Mouse (Mus musculus) stomach, embryonic 16.5 days (tissue): ENCODE data around the gene Padi3. TPM values are rescaled to one million over a fixed set of nuclear protein-coding genes. Genes with fewer than 3 reads are reported as not detected.

Source experiments
- ATAC-seq: fragments of 200-750 bp; cut with Nextera tagmentation; 2 replicates; pipeline ENCODE4 v1.8.0; 2017; ENCODE audit warnings: moderate number of reproducible peaks, moderate TSS enrichment; ENCODE audit not compliant: insufficient read depth, low FRiP score
- H3K27ac ChIP-seq: fragments of 300-500 bp; sonication (generic); 2 replicates; pipeline ENCODE4 v1.5.1; 2014; ENCODE audit warnings: low read length
- H3K27me3 ChIP-seq: fragments of 300-500 bp; sonication (generic); 2 replicates; pipeline ENCODE4 v1.6.1; 2014; ENCODE audit warnings: low read length, control low read depth, mixed read lengths; ENCODE audit not compliant: control insufficient read depth, insufficient read depth
- H3K36me3 ChIP-seq: fragments of 300-500 bp; sonication (generic); 2 replicates; pipeline ENCODE4 v1.6.1; 2014; ENCODE audit warnings: low read length; ENCODE audit not compliant: control insufficient read depth, insufficient read depth
- H3K4me1 ChIP-seq: fragments of 300-500 bp; sonication (generic); 2 replicates; pipeline ENCODE4 v1.6.1; 2014; ENCODE audit warnings: low read length, control low read depth, mixed read lengths; ENCODE audit not compliant: control insufficient read depth, insufficient read depth
- H3K4me2 ChIP-seq: fragments of 300-500 bp; sonication (generic); 2 replicates; pipeline ENCODE4 v1.6.1; 2014; ENCODE audit warnings: low read depth, low read length, mixed read lengths
- H3K4me3 ChIP-seq: fragments of 300-500 bp; sonication (generic); replicated peaks from 2 replicates; pipeline ENCODE4 v1.5.1; 2014; ENCODE audit warnings: mild to moderate bottlenecking, low read length
- H3K9ac ChIP-seq: fragments of 300-500 bp; sonication (generic); 2 replicates; pipeline ENCODE4 v1.6.1; 2014; ENCODE audit warnings: low read length
- H3K9me3 ChIP-seq: fragments of 300-500 bp; sonication (generic); replicated peaks from 2 replicates; pipeline ENCODE4 v1.6.1; 2016; ENCODE audit warnings: low read length, control low read depth; ENCODE audit not compliant: control insufficient read depth
- WGBS: fragments of 180-500 bp; shearing (Covaris S2); extraction: QIAGEN DNeasy Blood & Tissue Kit; methylation state at CpG from one replicate; pipeline ENCODE4 v1.1.7; 2014; 5-methylcytosine and 5-hydroxymethylcytosine counted together
- polyA plus RNA-seq: library from polyadenylated mRNA; unstranded; fragments of >200 nt; fragmentation: Nextera tagmentation; extraction: Ambion mirVana; gene quantifications from 2 replicates; pipeline ENCODE4 v1.2.1, GENCODE M21; 2015

The Padi3 gene
- polyA plus RNA-seq, 1 experiment from 2014 or later, result 0.18 TPM

DNA sequence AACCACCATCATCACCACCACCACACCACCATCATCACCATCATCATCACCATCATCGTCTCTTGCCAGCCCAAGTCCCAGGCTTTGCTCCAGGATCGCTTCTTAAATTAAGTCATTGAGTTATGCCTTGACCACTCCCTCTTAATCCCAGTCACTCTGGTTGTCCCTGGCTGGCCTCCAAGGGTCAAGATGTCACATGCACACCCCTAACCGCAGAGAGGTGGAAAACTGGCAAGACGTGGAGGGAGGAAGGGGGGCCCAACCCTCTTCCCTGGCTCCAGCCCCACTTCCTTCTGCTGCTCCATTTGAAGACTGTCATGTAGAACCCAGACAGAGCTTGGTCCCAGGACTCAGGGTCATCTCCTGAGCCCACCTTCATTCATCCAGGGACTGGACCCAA, 34.5 kb upstream of the Padi3 start:
- Histone ChIP-seq H3K9me3 (no peaks in the 10 kb centered on the region), H3K27ac (no peak overlapping the region), H3K9ac (no peak overlapping the region), H3K4me2 (no peak overlapping the region), H3K27me3 (no peaks in the 10 kb centered on the region), H3K36me3 (no peaks in the 10 kb centered on the region), H3K4me3 (no peak overlapping the region), H3K4me1 (peaks cover 8% of the 10 kb centered on the region; the same call in 1 of the 2 replicates)
- WGBS, result 59% methylated on average over 4 of the region's 4 CpGs
- ATAC-seq, result no peak

DNA sequence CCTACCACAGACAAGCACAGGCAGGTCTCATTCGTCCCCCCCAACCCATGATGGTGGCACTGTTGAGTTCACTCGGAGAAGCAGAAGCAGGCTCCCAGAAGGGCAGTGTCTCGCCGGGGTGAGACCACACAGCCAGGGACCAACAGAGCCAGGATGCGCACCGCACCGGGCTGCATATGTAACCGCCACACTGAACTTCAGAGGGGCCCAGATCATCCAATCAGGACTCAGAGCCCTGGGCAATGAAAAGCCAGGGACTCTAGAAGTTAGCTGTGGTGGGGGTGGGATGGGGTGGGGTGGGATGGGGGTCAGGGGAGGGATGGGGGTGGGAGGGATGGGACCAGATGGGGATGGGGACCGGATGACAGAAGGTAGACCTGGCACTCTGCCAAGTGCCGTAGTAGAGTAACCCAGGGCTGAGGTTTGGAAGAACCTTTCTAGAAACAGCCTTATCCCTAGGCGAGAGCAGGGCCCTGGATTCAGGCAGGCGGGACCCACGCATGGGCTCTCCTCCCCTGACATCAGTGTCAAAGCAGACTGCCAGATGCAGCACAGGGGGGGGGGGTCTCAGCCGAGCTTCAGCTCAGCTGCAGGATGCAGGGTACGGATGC, 33.3 kb upstream of the Padi3 start:
- no peaks in the 10 kb centered on the region for H3K27me3 ChIP-seq
- 62% methylated on average over 15 of the region's 15 CpGs for WGBS
- H3K4me2 ChIP-seq, result no peak overlapping the region
- H3K9me3 ChIP-seq, result no peaks in the 10 kb centered on the region
- H3K4me3 ChIP-seq, result no peak overlapping the region
- H3K36me3 ChIP-seq, result no peaks in the 10 kb centered on the region
- no peak for ATAC-seq
- H3K9ac ChIP-seq, result no peak overlapping the region
- peaks cover 8% of the 10 kb centered on the region; the same call in 1 of the 2 replicates for H3K4me1 ChIP-seq
- H3K27ac ChIP-seq, result no peak overlapping the region

DNA sequence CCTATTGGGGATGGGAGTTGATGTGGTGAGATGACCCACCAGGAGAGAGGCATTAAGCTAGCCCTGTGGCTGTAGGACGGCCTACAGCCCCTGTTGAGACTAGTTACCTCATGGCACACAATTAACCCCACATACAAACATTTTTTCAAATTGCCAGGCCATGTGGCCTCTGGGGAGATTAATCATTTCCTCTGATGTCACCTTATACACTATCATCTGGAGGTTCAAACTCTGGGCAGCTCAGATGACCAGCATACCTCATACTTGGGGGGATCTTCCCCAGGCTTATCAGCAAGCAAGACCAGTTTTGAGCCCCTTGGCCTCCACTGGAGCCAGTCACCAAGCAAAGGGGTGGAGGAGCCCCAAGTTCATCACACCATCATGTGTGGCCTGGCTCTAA, 32.5 kb upstream of the Padi3 start:
- Histone ChIP-seq H3K4me3 (no peak overlapping the region), H3K27ac (no peak overlapping the region), H3K4me1 (peaks cover 9% of the 10 kb centered on the region; the same call in 1 of the 2 replicates), H3K9me3 (no peaks in the 10 kb centered on the region), H3K36me3 (no peaks in the 10 kb centered on the region), H3K27me3 (no peaks in the 10 kb centered on the region), H3K9ac (no peak overlapping the region), H3K4me2 (no peak overlapping the region)
- WGBS, result 67% methylated on average over 1 of the region's 1 CpGs
- no peak for ATAC-seq

DNA sequence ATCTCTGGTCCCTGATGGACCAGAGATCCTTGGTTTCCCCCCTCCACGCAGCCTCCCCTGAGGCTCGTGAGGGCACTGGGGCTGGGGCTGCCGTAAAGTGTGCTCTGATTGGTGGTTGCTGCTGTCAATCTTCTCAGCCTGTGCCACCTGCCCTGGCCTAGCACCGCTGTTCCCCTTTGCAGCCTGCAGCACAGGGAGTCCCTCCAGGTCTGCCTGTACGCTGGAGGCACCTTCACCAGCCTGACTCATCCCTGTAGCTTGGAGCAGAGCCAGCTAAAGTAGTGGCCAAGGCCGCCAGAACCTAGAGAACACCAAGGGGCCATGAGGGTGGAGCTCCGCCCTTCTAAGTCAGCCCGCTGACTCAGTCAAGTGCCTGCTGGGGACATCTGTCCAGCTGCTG, 27.4 kb upstream of the Padi3 start:
- peak; percentile 76 for ATAC-seq
- Histone ChIP-seq H3K27me3 (no peaks in the 10 kb centered on the region), H3K4me1 (peaks cover 10% of the 10 kb centered on the region; the same call in 1 of the 2 replicates), H3K36me3 (no peaks in the 10 kb centered on the region), H3K27ac (no peak overlapping the region), H3K9ac (no peak overlapping the region), H3K4me3 (no peak overlapping the region), H3K9me3 (no peaks in the 10 kb centered on the region), H3K4me2 (0 out of 2 replicates have a peak overlapping the region, but pooled peaks have one; percentile 14)
- WGBS, result 18% methylated on average over 8 of the region's 8 CpGs

DNA sequence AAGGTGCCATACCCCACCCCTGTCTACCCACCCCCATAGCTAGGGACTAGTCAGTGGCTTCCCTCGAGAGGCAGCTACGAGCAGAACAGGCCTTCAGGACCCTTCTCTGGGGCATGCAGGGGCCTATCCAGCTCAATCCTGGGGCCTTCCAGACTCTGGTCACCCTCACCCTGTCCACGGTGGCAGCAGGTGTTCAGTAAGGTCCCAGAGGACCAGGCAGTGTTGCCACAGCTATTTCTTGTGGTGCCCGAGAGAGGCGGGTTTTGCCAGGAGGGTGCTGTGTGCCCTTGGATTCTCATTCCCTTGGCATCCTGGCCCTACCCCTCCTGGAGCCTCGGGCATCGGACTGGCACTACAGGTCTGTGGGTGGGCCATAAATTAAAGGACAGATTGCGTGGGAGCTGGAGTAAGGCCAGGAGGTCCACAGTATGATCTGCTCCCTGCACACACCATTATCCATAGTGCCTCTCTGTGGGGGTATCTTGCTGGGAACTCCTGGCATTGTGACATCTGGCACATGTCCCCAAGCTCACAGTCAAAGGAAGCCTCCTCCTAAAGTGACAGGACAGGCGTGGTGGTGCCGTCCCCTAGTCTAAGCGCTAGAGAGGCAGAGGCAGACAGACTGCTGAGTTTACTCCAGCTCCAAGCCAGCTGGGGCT, 25.9 kb upstream of the Padi3 start:
- peaks cover 10% of the 10 kb centered on the region; the same call in 1 of the 2 replicates for H3K4me1 ChIP-seq
- H3K4me3 ChIP-seq, result no peak overlapping the region
- no peaks in the 10 kb centered on the region for H3K27me3 ChIP-seq
- H3K36me3 ChIP-seq, result no peaks in the 10 kb centered on the region
- 53% methylated on average over 11 of the region's 11 CpGs for WGBS
- H3K9me3 ChIP-seq, result no peaks in the 10 kb centered on the region
- no peak overlapping the region for H3K4me2 ChIP-seq
- H3K27ac ChIP-seq, result no peak overlapping the region
- ATAC-seq, result no peak
- no peak overlapping the region for H3K9ac ChIP-seq

DNA sequence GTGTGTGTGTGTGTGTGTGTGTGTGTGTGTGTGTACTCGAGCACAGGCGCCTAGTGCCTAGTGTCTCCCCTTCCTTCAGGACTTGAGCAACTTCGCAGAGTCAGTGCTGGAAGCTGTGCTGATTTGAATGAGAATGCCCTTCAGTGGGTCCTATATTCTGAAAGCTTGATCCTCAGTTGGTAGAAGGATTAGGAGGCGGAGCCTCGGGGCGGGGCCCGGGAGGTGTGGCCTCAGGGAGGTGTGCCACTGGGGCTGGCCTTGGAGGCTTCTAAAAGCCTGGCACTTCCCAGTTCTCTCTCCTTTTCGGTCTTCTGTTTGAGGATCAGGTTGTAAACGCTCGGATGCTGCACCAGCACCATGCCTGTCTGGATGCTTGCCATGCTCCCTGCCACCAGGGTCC, 25.2 kb upstream of the Padi3 start:
- no peak overlapping the region for H3K4me3 ChIP-seq
- H3K9ac ChIP-seq, result no peak overlapping the region
- peak; percentile 75; the same call in 1 of the 2 replicates for ATAC-seq
- WGBS, result 6% methylated on average over 10 of the region's 10 CpGs
- no peak overlapping the region for H3K27ac ChIP-seq
- H3K36me3 ChIP-seq, result no peaks in the 10 kb centered on the region
- no peaks in the 10 kb centered on the region for H3K9me3 ChIP-seq
- no peak overlapping the region for H3K4me2 ChIP-seq
- H3K27me3 ChIP-seq, result no peaks in the 10 kb centered on the region
- H3K4me1 ChIP-seq, result peaks cover 10% of the 10 kb centered on the region; the same call in 1 of the 2 replicates

DNA sequence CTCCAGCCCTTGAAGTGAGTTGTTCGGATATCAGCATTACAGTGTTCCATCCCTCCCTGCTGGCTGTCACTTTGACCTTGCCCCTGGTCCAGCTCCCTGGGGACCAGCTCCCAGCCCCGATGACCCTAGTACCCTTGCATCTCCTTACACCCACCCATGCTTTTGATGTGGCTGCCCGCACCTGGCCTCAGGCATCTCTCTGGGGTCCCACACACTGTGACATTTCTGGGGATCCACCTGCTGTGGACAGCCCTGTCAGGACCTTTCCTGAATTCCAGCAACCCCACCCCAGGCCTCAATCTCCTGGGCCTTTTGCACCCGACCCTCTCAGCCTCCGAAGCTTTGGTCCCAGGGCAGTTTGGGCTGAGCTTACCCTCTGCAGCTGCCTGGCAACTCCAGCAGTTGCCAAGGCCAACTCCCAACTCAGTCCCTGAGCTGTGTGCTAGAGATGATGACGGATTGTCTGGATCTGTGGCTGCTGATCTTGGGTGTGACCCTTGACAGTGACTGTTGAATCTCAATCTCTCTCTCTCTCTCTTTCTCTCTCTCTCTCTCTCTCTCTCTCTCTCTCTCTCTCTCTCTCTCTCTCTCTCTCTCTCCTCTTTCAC, 24.0 kb upstream of the Padi3 start:
- no peak overlapping the region for H3K9ac ChIP-seq
- WGBS, result 76% methylated on average over 6 of the region's 6 CpGs
- H3K27me3 ChIP-seq, result no peaks in the 10 kb centered on the region
- H3K4me3 ChIP-seq, result no peak overlapping the region
- H3K4me2 ChIP-seq, result no peak overlapping the region
- no peaks in the 10 kb centered on the region for H3K9me3 ChIP-seq
- H3K36me3 ChIP-seq, result no peaks in the 10 kb centered on the region
- no peak overlapping the region for H3K27ac ChIP-seq
- no peak for ATAC-seq
- peaks cover 10% of the 10 kb centered on the region; the same call in 1 of the 2 replicates for H3K4me1 ChIP-seq

DNA sequence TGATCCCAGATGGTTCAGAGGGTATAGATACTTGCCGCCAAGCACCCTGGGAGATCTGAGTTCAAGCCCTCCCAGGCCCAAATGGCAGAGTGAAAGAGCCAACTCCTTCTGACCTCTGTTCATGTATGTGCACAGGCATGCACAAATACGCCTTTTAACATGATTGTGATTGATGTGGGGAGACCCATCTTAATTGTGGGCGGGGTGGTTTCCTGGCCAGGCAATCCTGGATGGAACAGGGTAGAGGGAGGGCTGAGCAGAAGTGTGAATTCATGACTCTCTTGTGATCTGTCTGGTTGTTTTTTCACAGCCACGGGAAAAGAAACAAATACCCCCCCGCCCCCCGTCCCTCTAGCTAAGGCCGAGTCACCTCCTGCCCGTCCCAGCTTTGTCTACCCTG, 22.4 kb upstream of the Padi3 start:
- no peak for ATAC-seq
- peaks cover 8% of the 10 kb centered on the region; the same call in 1 of the 2 replicates for H3K4me1 ChIP-seq

DNA sequence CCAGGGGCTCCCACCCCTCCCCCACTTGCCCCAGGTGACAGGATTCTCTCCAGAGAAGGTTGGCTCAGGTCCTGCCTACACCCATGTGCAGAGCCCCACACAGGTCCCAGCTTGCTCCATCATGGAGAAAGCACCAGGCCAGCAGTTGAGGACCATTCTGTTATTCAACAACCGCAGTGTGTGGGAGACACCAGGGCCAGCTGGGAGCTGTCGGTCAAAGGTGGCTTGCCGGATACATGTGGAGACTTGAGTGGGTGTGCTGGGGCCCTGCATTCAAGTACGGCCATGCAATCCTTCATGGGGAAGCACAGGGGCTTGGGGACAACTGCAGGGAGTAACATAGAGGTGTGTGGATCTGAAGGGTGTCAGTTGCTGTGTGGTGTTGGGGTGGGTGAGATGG, 21.4 kb upstream of the Padi3 start:
- Histone ChIP-seq H3K9ac (no peak overlapping the region), H3K27ac (no peak overlapping the region), H3K9me3 (no peaks in the 10 kb centered on the region), H3K27me3 (no peaks in the 10 kb centered on the region), H3K4me3 (no peak overlapping the region), H3K36me3 (no peaks in the 10 kb centered on the region), H3K4me2 (no peak overlapping the region), H3K4me1 (peaks cover 6% of the 10 kb centered on the region; the same call in 1 of the 2 replicates)
- 48% methylated on average over 4 of the region's 4 CpGs for WGBS
- ATAC-seq, result no peak

More for the DNA sequence above, 22.4 kb upstream of the Padi3 start:
- H3K9ac ChIP-seq, result no peak overlapping the region
- no peak overlapping the region for H3K4me3 ChIP-seq
- no peaks in the 10 kb centered on the region for H3K9me3 ChIP-seq
- H3K27ac ChIP-seq, result no peak overlapping the region
- 36% methylated on average over 8 of the region's 8 CpGs for WGBS
- H3K4me2 ChIP-seq, result no peak overlapping the region
- H3K27me3 ChIP-seq, result no peaks in the 10 kb centered on the region
- H3K36me3 ChIP-seq, result no peaks in the 10 kb centered on the region
